Mouse (Mus musculus) E14TG2a.4 (cell line): ENCODE measurements around the gene Lypd6.

Experiments used
- H3K27me3 ChIP-seq: 2 replicates; pipeline ENCODE4 v1.6.1; 2014; ENCODE audit warnings: low read length, control low read depth; ENCODE audit not compliant: insufficient read depth
- H3K36me3 ChIP-seq: 2 replicates; pipeline ENCODE4 v1.6.1; 2014; ENCODE audit warnings: low read length, control low read depth; ENCODE audit not compliant: insufficient read depth
- H3K4me1 ChIP-seq: replicated peaks from 2 replicates; pipeline ENCODE4 v1.6.1; 2014; ENCODE audit warnings: low read depth, low read length, control low read depth
- H3K4me3 ChIP-seq: replicated peaks from 2 replicates; pipeline ENCODE4 v1.5.1; 2014; ENCODE audit warnings: mild to moderate bottlenecking, low read length
- H3K9me3 ChIP-seq: 2 replicates; pipeline ENCODE4 v1.6.1; 2014; ENCODE audit warnings: low read length, control low read depth
- CTCF ChIP-seq: conservative IDR thresholded peaks from 2 replicates; pipeline ENCODE4 v1.5.1; 2014; ENCODE audit warnings: low read length
- NANOG ChIP-seq: IDR thresholded peaks from 2 replicates; pipeline ENCODE4 v1.6.1; 2014; ENCODE audit warnings: borderline replicate concordance, low read length, mixed read lengths
- POU5F1 ChIP-seq: IDR thresholded peaks from 2 replicates; pipeline ENCODE4 v1.6.1; 2014; ENCODE audit warnings: low read length, borderline replicate concordance

The Lypd6 gene

DNA sequence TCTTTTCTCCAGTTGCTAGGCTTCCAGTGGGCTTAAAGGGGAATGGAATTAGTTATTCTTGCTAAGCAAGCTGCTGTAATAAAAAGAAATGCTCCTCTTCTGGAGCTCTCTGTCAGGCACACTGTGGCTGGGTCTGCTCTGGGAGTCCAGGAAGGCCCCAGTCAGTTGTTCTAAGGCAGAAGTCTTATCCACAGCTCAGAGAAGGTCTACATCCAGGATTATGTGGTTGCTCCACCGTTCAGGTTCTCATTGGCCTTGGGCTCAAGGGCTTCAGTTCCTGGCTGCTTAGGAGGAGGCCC lies 34.9 kb downstream of the Lypd6 start:
- Histone ChIP-seq H3K9me3 (no peaks in the 10 kb centered on the region), H3K36me3 (no peaks in the 10 kb centered on the region), H3K4me3 (no peak overlapping the region), H3K27me3 (no peaks in the 10 kb centered on the region), H3K4me1 (no peaks in the 10 kb centered on the region)
- TF ChIP-seq POU5F1 (no peak), CTCF (no peak), NANOG (no peak)

DNA sequence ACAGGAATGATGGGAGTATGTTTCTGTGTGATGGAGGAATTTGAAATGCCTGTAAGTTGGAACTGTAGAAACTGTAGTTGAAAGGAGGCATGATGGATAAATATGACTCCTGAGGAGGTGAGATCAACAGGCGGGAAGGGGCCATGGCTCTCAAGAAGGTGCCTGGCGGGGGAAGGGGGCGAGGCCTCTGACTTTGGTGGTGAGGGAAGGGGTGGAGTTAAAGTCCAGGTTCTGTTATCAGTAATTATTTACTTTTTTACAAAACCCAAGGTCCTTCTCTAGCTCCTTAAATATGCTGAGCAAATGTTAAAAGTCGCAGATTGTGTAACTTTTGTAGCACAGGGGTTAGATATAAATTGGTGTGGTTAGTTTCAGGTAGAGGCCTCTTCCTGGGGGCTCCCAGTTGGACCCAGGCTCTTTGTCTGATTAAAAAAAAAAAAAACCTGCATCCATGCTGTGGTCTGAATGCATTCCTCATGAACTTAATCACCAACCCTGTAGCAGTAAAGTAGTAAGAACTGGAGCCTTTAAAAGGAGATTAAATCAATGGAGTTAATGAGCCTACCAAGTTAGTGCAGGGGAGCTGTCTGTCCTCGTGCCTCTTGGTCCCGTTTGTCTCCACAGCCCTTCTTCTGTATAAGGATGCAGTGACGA lies 37.7 kb downstream of the Lypd6 start:
- no peaks in the 10 kb centered on the region for H3K4me1 ChIP-seq
- no peaks in the 10 kb centered on the region for H3K9me3 ChIP-seq
- TF ChIP-seq CTCF = no peak
- no peak for TF ChIP-seq POU5F1
- no peak for TF ChIP-seq NANOG
- H3K27me3 ChIP-seq = no peaks in the 10 kb centered on the region
- no peak overlapping the region for H3K4me3 ChIP-seq
- no peaks in the 10 kb centered on the region for H3K36me3 ChIP-seq

DNA sequence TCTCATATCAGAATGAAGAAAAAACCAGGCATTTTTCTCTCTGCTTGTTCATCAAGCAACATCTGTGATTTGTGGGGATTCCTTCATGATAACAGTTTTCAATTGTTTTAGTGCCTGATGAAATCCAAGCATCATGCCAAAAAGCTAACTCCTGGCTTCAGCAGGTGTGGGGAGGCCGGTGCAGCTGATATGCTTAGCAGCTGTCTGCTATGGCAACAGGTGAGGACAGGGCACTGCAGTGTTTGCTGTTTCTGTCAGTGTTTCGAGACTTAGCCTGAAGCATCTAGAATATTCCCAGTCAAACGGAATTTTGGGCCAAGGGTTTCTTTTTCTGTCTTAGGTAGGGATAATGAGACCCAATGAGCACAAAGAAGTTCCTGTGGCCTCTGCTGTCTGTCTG lies 39.4 kb downstream of the Lypd6 start:
- TF ChIP-seq CTCF (no peak), POU5F1 (no peak), NANOG (no peak)
- no peaks in the 10 kb centered on the region for H3K4me1 ChIP-seq
- no peaks in the 10 kb centered on the region for H3K9me3 ChIP-seq
- no peaks in the 10 kb centered on the region for H3K36me3 ChIP-seq
- no peaks in the 10 kb centered on the region for H3K27me3 ChIP-seq
- no peak overlapping the region for H3K4me3 ChIP-seq

DNA sequence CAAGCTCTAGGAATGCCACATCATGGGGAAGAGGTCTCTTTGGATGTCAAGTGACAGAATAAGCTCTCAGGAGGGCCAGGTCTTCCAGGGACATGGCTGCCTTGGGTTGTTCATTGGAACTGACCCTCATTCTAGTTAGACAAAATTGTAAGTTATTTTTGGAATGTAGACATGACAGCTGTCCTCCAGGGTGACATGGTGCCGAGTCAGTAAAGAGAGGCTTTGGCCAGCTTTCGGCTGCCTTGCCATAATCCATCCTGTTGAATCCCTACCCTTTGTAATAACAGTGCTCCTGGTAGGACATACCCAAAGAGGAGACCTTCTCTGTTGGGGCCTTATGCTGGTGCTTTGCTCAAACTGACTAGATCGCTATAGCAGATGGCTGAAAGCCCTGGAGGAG lies 39.8 kb downstream of the Lypd6 start:
- no peak overlapping the region for H3K4me3 ChIP-seq
- H3K27me3 ChIP-seq = no peaks in the 10 kb centered on the region
- TF ChIP-seq POU5F1 (no peak), CTCF (no peak), NANOG (no peak)
- no peaks in the 10 kb centered on the region for H3K36me3 ChIP-seq
- no peaks in the 10 kb centered on the region for H3K9me3 ChIP-seq
- no peaks in the 10 kb centered on the region for H3K4me1 ChIP-seq

DNA sequence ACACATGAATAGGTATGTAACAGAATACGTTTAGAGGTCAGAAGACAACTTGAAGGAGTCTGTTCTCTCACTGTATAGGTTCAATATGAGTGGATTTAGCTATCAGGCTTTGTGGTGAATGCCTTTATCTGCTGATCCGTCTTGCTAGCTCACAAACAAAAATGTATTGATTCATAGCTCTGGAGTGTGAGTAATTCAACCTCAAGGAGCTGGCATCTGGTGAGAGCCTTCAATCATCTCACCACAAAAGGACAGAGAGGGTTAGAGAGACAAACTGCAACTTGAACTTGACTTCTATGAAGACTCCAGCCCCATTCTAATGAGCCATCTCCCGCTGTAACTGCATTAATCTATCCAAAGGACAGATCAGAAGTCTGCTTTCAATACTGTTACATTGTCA lies 40.6 kb downstream of the Lypd6 start:
- H3K4me3 ChIP-seq = no peak overlapping the region
- no peaks in the 10 kb centered on the region for H3K27me3 ChIP-seq
- no peaks in the 10 kb centered on the region for H3K36me3 ChIP-seq

DNA sequence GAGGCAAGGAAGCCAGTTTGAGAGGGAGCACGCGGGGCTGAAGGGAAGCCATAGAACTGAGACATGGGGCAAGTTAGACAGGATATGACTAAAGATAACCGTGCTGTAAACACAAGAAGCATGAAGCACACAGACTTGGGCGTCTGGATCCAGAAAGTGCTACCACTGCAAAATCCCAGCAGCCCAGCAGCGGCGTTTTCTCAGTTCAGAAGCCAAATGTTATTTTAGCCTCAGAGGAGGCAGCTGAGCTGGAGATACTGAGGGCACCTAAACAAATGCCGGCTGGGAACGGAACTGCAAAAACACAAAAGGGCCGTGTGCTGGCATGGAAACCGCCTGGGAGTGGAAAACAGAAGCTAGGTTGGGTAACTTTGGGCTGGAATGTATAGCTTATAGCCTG lies 43.9 kb downstream of the Lypd6 start:
- Histone ChIP-seq H3K27me3 (no peaks in the 10 kb centered on the region), H3K36me3 (no peaks in the 10 kb centered on the region), H3K4me3 (no peak overlapping the region), H3K9me3 (no peaks in the 10 kb centered on the region), H3K4me1 (no peaks in the 10 kb centered on the region)
- TF ChIP-seq NANOG = no peak
- no peak for TF ChIP-seq POU5F1
- no peak for TF ChIP-seq CTCF

More for the DNA sequence above, 40.6 kb downstream of the Lypd6 start:
- no peak for TF ChIP-seq NANOG
- TF ChIP-seq CTCF = no peak
- TF ChIP-seq POU5F1 = no peak
- Histone ChIP-seq H3K4me1 (no peaks in the 10 kb centered on the region), H3K9me3 (no peaks in the 10 kb centered on the region)

DNA sequence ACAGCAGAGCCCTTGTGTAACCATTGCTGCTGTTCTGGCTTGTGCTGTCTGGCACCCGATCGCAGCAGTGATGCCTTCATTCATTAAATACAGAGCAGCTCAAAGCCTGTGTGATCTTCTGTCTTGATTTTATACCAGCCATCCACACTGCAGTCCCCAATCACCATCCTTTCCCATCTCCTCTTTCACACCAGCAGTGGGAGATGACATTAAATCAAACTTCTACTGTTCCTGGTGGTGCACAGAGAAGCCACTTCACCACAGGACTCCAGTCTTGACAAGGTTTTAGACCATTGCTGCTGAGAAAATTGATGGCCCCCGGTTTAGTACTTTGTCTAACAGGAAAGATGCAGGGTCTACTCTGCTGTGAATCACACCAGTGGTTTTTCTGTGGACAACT lies 44.9 kb downstream of the Lypd6 start:
- Histone ChIP-seq H3K27me3 (no peaks in the 10 kb centered on the region), H3K4me3 (no peak overlapping the region), H3K4me1 (no peaks in the 10 kb centered on the region), H3K9me3 (no peaks in the 10 kb centered on the region), H3K36me3 (no peaks in the 10 kb centered on the region)
- no peak for TF ChIP-seq POU5F1
- TF ChIP-seq CTCF = no peak
- TF ChIP-seq NANOG = no peak

DNA sequence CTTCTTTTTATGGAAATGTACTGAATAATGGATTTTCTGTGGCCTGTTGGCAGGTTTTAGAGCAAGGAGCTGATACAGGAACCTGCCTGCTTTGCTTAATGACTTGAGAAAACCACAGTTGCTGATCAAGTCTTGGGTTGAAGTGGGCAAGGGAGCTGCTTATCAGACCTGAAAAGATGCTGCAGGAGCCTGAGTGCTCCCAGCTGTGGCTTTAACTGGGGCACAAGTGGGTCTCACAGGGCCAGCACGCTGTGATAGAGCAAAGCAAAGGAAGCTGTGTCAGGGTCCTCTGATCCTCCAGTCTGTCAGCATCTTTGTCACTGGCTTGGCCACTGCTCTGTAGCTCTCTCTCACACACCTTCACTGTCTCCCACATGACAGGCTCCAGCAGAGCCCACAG lies 45.4 kb downstream of the Lypd6 start:
- Histone ChIP-seq H3K36me3 (no peaks in the 10 kb centered on the region), H3K27me3 (no peaks in the 10 kb centered on the region), H3K4me1 (no peaks in the 10 kb centered on the region), H3K4me3 (no peak overlapping the region), H3K9me3 (no peaks in the 10 kb centered on the region)
- TF ChIP-seq CTCF (no peak), NANOG (no peak), POU5F1 (no peak)

DNA sequence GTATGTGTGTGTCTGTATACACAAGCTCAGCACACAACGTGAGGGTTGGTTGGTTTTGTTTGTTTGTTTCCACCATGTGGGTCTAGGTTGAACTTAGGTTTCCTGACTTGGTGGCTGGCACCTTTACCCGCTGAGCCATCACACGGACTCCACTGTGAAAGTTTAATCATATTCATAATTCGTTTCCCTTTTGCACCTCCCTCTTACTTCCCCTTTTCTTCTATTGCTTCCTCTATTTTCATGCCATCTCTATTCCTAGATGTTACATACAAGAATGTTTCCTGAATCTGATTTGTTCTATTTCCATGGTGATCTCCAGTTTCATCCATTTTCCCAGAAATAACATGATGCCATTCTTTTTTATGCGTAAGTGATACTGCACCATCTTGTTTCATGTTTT lies 46.2 kb downstream of the Lypd6 start:
- Histone ChIP-seq H3K4me3 (no peak overlapping the region), H3K27me3 (no peaks in the 10 kb centered on the region), H3K36me3 (no peaks in the 10 kb centered on the region), H3K4me1 (no peaks in the 10 kb centered on the region), H3K9me3 (no peaks in the 10 kb centered on the region)
- TF ChIP-seq POU5F1 = no peak
- no peak for TF ChIP-seq NANOG
- no peak for TF ChIP-seq CTCF
